Mouse (Mus musculus) neural tube, embryonic 10.5 days (tissue): ENCODE measurements around the gene Ufsp1.

Experiments used
- DNase-seq: peaks from one replicate; pipeline ENCODE4 v3.0.0-alpha.2; 2017; ENCODE audit warnings: low spot score; ENCODE audit errors: extremely low spot score

Gene Ufsp1

DNA sequence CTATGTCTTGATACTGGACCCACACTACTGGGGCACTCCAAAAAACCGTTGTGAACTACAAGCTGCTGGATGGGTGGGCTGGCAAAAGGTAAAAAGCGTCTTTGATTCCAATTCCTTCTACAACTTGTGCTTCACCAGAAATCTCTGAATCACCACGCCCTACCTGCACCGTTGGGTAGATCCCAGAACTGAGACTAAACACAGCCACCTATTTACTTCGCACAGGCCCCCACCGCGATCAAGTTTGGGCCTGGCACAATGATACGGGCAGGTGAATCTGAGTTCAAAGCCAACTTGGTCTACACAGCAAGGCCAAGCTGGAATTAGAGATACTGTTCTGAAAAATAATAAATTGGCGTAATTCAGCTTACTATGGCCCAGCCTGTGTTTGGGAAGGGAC lies 867 bp downstream of the Ufsp1 start:
- no peak for DNase-seq

DNA sequence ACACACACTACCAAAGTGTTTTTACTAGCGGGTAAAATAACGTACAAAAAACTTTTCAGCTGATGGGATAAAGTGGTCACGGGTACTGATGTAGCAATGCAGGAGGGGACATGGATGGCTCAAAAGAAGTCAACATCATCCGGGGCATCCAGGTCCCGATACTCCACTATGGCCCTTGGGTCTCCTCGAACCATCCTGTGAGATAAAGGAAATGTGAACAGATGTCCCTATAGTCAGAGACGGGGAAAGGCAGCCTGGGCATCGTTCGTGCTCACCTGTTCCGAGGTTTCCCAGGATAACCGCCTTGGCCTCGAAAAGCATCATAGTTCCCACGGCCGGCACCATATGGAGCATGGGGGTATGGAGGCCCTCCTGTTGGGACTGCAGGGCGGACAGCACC lies 1.3 kb downstream of the Ufsp1 start:
- DNase-seq, result no peak

GRCm38 (mm10) chr5:137297126-137297525 lies 2.7 kb downstream of the Ufsp1 start:
- DNase-seq, result no peak

- DNase-seq, result no peak
Observed at GRCm38 (mm10) chr5:137299240-137299639, 4.8 kb downstream of the Ufsp1 start.

GRCm38 (mm10) chr5:137301253-137301652 lies 6.8 kb downstream of the Ufsp1 start:
- no peak for DNase-seq

GRCm38 (mm10) chr5:137303609-137304008 lies 9.2 kb downstream of the Ufsp1 start:
- DNase-seq, result no peak

- no peak for DNase-seq
Observed at GRCm38 (mm10) chr5:137304165-137304564, 9.7 kb downstream of the Ufsp1 start.

- DNase-seq, result no peak
Observed at GRCm38 (mm10) chr5:137304816-137305215, 10.4 kb downstream of the Ufsp1 start.

DNA sequence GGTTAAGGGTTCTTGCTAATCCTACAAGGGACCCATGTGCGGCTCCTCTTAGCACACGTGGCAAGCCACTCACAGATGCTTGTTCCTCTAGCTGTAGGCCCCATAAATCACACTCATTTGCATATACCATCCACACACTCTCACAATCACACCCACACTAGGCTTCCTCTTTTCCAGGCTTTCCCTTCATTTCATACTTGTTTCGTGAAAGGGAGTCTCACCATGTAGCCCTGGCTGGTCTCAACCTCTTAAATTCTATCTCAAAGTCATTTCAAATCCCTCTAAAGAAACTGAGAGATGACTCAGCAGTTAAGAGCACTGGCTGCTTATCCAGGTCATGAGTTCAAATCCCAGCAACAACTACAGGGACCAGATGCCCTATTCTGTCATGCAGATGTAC lies 11.4 kb downstream of the Ufsp1 start:
- no peak for DNase-seq

DNA sequence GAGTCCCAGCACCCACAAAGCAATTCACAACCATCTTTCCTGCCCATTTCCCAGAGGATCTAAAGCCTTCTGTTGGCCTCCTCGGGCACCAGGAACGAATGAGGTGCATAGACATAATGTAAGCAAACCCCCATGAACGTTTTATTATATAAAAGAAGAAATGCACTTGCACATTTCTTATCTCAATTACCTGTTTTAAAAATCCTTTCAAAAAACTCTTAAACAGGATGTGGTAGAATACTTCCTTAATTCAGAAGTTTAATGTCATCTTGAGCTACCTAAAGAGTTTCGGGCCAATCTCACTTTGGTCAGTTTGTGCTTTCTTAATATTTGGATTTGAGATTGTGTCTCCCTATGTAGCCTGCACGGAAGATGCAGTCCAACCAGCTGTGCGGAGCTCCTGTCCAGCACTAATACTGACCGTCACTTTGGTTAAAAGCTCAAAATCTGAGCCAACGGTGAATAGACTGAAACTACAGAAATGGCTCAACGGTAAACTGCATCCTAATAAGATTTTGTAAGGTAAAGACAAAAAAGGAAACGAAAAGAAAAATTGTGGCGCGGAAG lies 12.1 kb downstream of the Ufsp1 start:
- no peak for DNase-seq

GRCm38 (mm10) chr5:137307071-137307912 lies 12.9 kb downstream of the Ufsp1 start, which contains the start of gene Srrt:
TSS of gene Srrt (minus strand) at chr5:137307674.
- DNase-seq, result peak; percentile 90

DNA sequence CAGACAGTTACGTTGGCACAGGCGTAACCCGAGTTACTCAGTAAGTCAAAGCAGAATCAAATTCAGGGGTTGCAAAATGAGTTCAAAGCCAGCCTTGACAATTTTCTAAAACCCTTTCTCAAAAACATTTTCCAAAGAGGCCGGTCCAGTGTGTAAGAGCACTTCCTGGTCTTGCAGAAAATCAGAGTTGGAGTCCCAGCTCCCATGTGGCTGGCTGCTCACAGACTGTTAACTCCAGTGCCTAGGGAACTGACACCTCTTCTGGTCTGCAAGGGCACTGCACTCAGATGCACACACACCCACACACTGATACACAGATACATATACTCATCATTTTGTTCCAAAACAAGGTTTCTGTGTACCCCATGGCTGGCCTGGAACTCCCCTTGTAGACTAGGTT lies 13.9 kb downstream of the Ufsp1 start:
- DNase-seq, result no peak

DNA sequence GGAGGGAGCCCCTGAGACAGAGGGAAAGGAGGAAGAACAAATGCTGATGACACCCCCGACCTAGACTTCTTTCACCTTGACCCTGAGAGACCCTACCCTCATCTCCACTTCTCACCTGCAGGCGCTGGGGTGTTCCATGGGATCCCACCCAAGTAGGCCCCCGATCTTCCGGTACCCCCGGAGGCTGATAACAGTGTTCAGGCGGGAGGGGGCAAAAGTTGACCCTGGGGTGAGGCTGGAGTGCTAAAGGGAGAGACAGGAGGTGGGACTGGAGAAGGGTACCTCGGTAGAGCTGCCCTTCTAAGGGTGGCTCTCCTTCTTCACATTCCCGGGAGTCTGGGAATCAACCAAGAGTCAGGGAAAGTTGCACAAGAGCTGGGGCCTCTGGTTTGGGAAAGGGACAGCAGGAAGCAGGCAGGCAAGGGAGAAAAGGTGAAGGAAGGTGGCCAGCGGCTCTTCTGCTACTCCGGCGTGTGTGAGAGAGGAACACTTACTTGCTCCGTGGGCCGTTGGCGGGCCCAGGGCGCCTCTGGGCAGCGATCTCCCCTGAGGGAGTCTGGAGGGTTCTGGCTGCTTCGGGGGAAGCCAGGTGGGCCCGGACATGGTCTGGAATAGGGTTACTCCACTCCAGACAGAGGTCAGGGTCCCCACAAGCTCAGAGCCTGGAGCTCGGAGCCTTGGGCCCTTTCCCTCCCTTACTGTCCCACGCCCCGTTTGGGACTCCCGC lies 19.2 kb downstream of the Ufsp1 start:
- DNase-seq, result no peak

- peak; percentile 94 for DNase-seq
Observed at GRCm38 (mm10) chr5:137314193-137315083, 20.0 kb downstream of the Ufsp1 start, which contains the start of gene Trip6. TSS of gene Trip6 (minus strand) at chr5:137314404.

DNA sequence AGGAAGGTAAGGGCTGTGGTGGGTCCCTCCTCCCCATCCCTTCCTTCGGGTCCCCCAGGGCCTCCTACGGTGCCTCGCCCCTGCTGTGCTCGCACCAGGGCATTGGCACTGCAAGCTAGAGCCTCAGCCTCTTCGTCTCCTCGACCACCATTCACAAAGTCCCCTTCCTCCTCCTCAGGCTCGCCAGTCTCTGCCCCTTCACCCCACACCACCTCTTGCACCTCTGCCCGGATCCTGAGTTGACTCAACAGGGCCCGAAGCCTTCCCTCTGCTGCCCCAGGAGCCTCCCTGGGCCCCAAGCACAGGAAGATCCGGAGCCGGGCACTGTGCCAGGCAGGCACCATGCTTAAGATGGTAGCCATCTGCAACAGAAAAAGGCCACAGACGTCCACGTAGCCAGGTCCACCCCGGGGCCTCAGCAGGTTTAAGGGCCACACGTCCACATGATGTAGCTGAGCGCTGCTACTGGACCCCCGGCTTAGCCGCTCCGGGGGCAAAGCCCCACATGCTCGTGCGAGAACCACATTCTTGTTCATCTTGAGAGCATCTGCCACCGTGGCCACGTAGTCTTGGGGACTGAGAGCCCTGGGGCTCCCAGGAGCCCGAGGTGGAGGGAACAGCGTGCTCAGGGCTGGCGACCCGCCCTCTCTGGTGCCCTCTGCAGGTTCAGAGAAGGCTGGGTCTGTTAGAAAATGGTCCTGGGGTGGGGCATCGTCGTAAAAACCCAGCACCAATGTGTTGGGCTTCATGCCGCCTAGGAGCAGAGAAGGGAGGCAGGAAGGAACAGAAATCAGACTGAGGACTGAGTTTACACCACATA lies 20.9 kb downstream of the Ufsp1 start:
- DNase-seq, result peak; percentile 44

GRCm38 (mm10) chr5:137317361-137317760 lies 22.9 kb downstream of the Ufsp1 start:
- DNase-seq, result no peak

DNA sequence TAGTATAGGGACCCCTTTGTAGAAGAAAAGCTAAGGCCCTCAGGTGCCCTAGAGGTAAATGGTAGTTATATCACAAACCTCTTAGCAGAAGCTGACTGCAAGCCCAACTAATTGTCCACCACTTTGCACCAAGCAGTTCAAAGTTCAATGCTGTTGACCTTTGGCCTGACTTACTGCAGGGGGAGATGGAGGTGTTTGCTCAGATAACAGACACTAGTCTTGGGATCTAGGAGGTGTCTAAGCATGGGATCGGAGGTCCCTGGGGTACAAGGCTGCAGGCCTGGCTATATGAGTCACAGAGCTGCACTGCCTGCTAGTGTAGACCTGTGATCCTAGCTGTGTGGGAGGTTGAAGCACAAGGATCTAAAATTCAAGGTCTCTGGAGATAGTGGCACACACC lies 24.1 kb downstream of the Ufsp1 start:
- no peak for DNase-seq

DNA sequence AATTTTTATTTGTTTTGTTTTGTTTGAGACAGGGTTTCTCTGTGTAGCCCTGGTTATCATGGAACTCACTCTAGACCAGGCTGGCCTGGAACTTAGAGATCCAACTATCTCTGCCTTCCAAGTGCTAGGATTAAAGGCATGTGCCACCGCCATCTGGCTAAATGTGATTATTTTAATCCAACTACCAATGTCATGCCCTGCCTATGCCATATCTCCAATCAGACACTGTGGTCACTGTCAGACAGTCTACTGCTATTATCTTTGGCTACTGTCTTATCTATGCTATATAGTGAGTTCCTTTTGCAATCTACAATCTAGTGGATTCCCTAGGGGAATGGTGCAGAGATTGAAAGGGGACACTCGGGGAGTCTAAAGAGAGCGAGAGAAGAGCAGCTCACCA lies 26.6 kb downstream of the Ufsp1 start:
- DNase-seq, result no peak

GRCm38 (mm10) chr5:137330910-137331309 lies 36.5 kb downstream of the Ufsp1 start:
- no peak for DNase-seq

GRCm38 (mm10) chr5:137332857-137333511 lies 38.6 kb downstream of the Ufsp1 start:
- DNase-seq, result no peak
